Mouse (Mus musculus) liver, embryonic 15.5 days (tissue): ENCODE results near the gene Htr1d. TPM values are rescaled to one million over a fixed set of nuclear protein-coding genes. Genes with fewer than 3 reads are reported as not detected.

Source experiments
- ATAC-seq: fragments of 200-750 bp; cut with Nextera tagmentation; 2 replicates; pipeline ENCODE4 v1.8.0; 2017; ENCODE audit warnings: moderate number of reproducible peaks, mild to moderate bottlenecking, moderate library complexity; ENCODE audit not compliant: insufficient read depth
- H3K27ac ChIP-seq: fragments of 300-500 bp; sonication (generic); replicated peaks from 2 replicates; pipeline ENCODE4 v1.5.1; 2015; ENCODE audit warnings: mild to moderate bottlenecking, inconsistent platforms
- H3K27me3 ChIP-seq: fragments of 300-500 bp; sonication (generic); 2 replicates; pipeline ENCODE4 v1.6.1; 2015; ENCODE audit warnings: mild to moderate bottlenecking, inconsistent platforms
- H3K36me3 ChIP-seq: fragments of 300-500 bp; sonication (generic); replicated peaks from 2 replicates; pipeline ENCODE4 v1.6.1; 2015; ENCODE audit warnings: moderate library complexity, mild to moderate bottlenecking, inconsistent platforms
- H3K4me1 ChIP-seq: fragments of 300-500 bp; sonication (generic); replicated peaks from 2 replicates; pipeline ENCODE4 v1.6.1; 2015; ENCODE audit warnings: inconsistent platforms
- H3K4me2 ChIP-seq: fragments of 300-500 bp; sonication (generic); 2 replicates; pipeline ENCODE4 v1.6.1; 2015; ENCODE audit warnings: moderate library complexity, mild to moderate bottlenecking, inconsistent platforms
- H3K4me3 ChIP-seq: fragments of 300-500 bp; sonication (generic); replicated peaks from 2 replicates; pipeline ENCODE4 v1.5.1; 2015; ENCODE audit warnings: mild to moderate bottlenecking, inconsistent platforms
- H3K9ac ChIP-seq: fragments of 300-500 bp; sonication (generic); 2 replicates; pipeline ENCODE4 v1.6.1; 2015; ENCODE audit warnings: moderate library complexity, mild to moderate bottlenecking, inconsistent platforms
- H3K9me3 ChIP-seq: fragments of 300-500 bp; sonication (generic); replicated peaks from 2 replicates; pipeline ENCODE4 v1.6.1; 2016; ENCODE audit warnings: inconsistent platforms
- WGBS: fragments of 180-500 bp; shearing (Covaris S2); methylation state at CpG from one replicate; pipeline ENCODE4 v1.1.7; 2015; ENCODE audit warnings: mixed read lengths; ENCODE audit not compliant: insufficient replicate concordance; 5-methylcytosine and 5-hydroxymethylcytosine counted together
- polyA plus RNA-seq: library from polyadenylated mRNA; unstranded; fragments of >200 nt; fragmentation: Nextera tagmentation; extraction: Ambion mirVana; gene quantifications from 2 replicates; pipeline ENCODE4 v1.2.1, GENCODE M21; 2015

Gene Htr1d
- polyA plus RNA-seq, 1 experiment from 2014 or later: not detected

GRCm38 (mm10) chr4:136424120-136424999 lies 1.0 kb downstream of the Htr1d start:
- WGBS: 2% methylated on average over 70 of the region's 70 CpGs
- peak overlapping the region; percentile 40 for H3K4me3 ChIP-seq
- H3K9ac ChIP-seq: no peak overlapping the region
- ATAC-seq: no peak
- H3K4me1 ChIP-seq: peaks cover 10% of the 10 kb centered on the region
- H3K4me2 ChIP-seq: peak overlapping the region; percentile 67
- no peaks in the 10 kb centered on the region for H3K36me3 ChIP-seq
- peaks cover 64% of the 10 kb centered on the region for H3K27me3 ChIP-seq
- no peaks in the 10 kb centered on the region for H3K9me3 ChIP-seq
- H3K27ac ChIP-seq: no peak overlapping the region

DNA sequence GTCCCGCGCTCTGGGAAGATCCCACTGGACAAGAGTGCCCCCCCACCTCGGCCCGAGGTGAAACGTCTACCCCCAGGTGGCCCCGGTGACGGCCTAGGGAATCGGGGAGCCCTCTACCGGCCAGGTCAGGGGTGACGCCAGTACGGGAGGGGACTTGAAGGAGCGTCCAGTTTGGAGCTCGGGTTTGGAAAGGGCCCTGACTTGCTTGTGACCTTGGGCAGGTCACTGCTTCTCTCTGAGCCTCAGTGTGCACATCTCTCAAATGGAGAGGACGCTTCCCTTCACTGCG lies 1.6 kb downstream of the Htr1d start:
- Histone ChIP-seq H3K4me3 (peak overlapping the region; percentile 40), H3K27ac (no peak overlapping the region), H3K4me2 (peak overlapping the region; percentile 67), H3K27me3 (peaks cover 62% of the 10 kb centered on the region), H3K9ac (no peak overlapping the region), H3K36me3 (no peaks in the 10 kb centered on the region), H3K9me3 (no peaks in the 10 kb centered on the region), H3K4me1 (peaks cover 10% of the 10 kb centered on the region)
- ATAC-seq: no peak
- WGBS: 2% methylated on average over 15 of the region's 15 CpGs

GRCm38 (mm10) chr4:136430609-136431375 lies 7.5 kb downstream of the Htr1d start:
- H3K36me3 ChIP-seq: no peaks in the 10 kb centered on the region
- no peak for ATAC-seq
- no peaks in the 10 kb centered on the region for H3K4me1 ChIP-seq
- no peak overlapping the region for H3K4me2 ChIP-seq
- no peak overlapping the region for H3K4me3 ChIP-seq
- H3K9ac ChIP-seq: no peak overlapping the region
- H3K9me3 ChIP-seq: no peaks in the 10 kb centered on the region
- 48% methylated on average over 11 of the region's 11 CpGs for WGBS
- H3K27ac ChIP-seq: no peak overlapping the region
- peaks cover 19% of the 10 kb centered on the region for H3K27me3 ChIP-seq

DNA sequence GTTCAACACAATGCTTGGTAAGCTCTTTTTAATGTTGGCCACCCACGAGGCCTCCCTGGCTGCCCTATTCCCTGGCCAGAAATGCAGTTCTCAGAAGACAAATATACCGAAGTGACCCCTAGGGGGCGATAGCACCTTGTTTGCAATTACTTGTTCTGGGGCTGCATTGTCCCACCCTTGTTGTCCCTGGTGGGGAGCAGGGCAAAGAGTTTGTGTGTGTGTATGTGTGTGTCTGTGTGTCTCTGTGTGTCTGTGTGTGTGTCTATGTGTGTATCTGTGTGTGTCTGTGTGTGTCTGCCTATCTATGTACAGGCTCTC lies 8.0 kb downstream of the Htr1d start:
- Histone ChIP-seq H3K4me1 (no peaks in the 10 kb centered on the region), H3K27me3 (peaks cover 13% of the 10 kb centered on the region), H3K9me3 (no peaks in the 10 kb centered on the region), H3K36me3 (no peaks in the 10 kb centered on the region), H3K9ac (no peak overlapping the region), H3K4me2 (no peak overlapping the region), H3K4me3 (no peak overlapping the region), H3K27ac (no peak overlapping the region)
- no peak for ATAC-seq
- WGBS: 0% methylated on average over 3 of the region's 3 CpGs

DNA sequence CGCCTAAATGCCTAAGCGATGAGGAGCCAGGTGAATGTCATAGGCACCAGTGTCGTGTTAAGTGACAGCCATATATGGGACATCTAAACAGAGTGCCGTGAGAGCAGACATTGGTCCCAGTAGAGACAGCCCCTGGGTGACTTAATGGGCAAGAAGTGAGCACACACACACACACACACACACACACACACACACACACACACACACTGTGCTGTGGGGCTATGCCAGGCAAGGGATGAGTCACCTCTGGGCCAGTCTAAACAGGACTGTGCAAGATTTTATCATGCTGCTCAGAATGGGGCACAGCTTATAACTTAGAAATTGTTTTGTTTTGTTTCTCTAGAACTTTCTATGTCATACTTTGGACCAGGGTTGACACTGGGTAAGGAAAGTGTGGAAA lies 10.7 kb downstream of the Htr1d start:
- Histone ChIP-seq H3K9ac (no peak overlapping the region), H3K27ac (no peak overlapping the region), H3K4me1 (no peaks in the 10 kb centered on the region), H3K9me3 (no peaks in the 10 kb centered on the region), H3K4me3 (no peak overlapping the region), H3K36me3 (no peaks in the 10 kb centered on the region), H3K4me2 (no peak overlapping the region), H3K27me3 (peaks cover 8% of the 10 kb centered on the region; the same call in 1 of the 2 replicates)
- WGBS: 53% methylated on average over 4 of the region's 4 CpGs
- no peak for ATAC-seq

DNA sequence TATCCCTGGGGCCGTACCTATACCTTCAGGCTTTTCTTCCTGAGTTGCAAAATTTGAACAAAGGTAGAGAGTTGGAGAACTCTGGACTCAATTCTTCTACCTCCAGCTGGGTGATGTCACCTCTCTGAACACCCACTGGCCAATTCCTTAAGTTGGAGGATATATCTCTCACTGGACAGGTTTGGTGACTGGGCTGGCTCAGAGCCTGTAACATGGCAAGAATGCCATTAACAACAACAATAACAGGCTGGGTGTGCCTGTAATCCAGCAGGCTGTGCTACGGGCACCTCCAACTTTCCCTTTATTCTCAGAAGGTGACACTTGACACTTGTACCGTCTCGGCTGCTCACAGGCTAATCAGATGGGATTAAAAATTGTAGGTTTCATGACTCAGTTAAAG lies 15.8 kb downstream of the Htr1d start:
- Histone ChIP-seq H3K4me1 (no peaks in the 10 kb centered on the region), H3K36me3 (no peaks in the 10 kb centered on the region), H3K4me2 (no peak overlapping the region), H3K27me3 (no peaks in the 10 kb centered on the region), H3K27ac (no peak overlapping the region), H3K9ac (no peak overlapping the region), H3K4me3 (no peak overlapping the region), H3K9me3 (no peaks in the 10 kb centered on the region)
- ATAC-seq: no peak
- 62% methylated on average over 4 of the region's 4 CpGs for WGBS

- WGBS: 70% methylated on average over 15 of the region's 15 CpGs
- Histone ChIP-seq H3K27ac (no peak overlapping the region), H3K27me3 (no peaks in the 10 kb centered on the region), H3K4me3 (no peak overlapping the region), H3K36me3 (no peaks in the 10 kb centered on the region), H3K9ac (no peak overlapping the region), H3K4me1 (no peaks in the 10 kb centered on the region), H3K4me2 (no peak overlapping the region), H3K9me3 (no peaks in the 10 kb centered on the region)
- ATAC-seq: no peak
Observed at GRCm38 (mm10) chr4:136441354-136442043, 18.2 kb downstream of the Htr1d start.

DNA sequence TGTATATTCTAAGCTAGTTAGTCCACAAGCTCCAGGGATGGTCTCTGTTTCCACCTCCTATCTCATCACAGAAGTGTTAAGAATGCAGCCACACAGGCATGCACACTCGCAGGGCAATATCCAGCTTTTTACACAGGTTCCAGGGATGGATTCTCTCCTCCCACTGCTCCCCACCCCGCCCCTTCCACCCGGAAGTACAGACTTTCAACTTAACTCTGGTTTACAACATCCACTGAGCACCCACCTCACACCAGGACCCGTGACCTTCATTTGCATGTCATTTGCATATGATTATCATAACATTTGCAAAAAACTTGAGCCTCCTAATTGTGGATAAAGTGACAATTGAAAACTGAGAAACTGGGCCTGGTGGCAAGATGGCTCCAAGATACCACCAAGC lies 21.2 kb downstream of the Htr1d start:
- H3K9ac ChIP-seq: no peak overlapping the region
- no peaks in the 10 kb centered on the region for H3K4me1 ChIP-seq
- no peak overlapping the region for H3K4me2 ChIP-seq
- 52% methylated on average over 4 of the region's 4 CpGs for WGBS
- no peaks in the 10 kb centered on the region for H3K9me3 ChIP-seq
- no peak overlapping the region for H3K4me3 ChIP-seq
- H3K36me3 ChIP-seq: no peaks in the 10 kb centered on the region
- no peak overlapping the region for H3K27ac ChIP-seq
- no peaks in the 10 kb centered on the region for H3K27me3 ChIP-seq
- ATAC-seq: no peak

- Histone ChIP-seq H3K4me1 (peaks cover 8% of the 10 kb centered on the region), H3K27me3 (no peaks in the 10 kb centered on the region), H3K9me3 (no peaks in the 10 kb centered on the region), H3K27ac (no peak overlapping the region), H3K4me2 (no peak overlapping the region), H3K4me3 (no peak overlapping the region), H3K9ac (no peak overlapping the region), H3K36me3 (no peaks in the 10 kb centered on the region)
- no peak for ATAC-seq
- WGBS: 49% methylated on average over 5 of the region's 5 CpGs
Observed at GRCm38 (mm10) chr4:136449795-136450194, 26.5 kb downstream of the Htr1d start.

GRCm38 (mm10) chr4:136450271-136450670 lies 26.9 kb downstream of the Htr1d start:
- Histone ChIP-seq H3K9ac (no peak overlapping the region), H3K4me2 (no peak overlapping the region), H3K9me3 (no peaks in the 10 kb centered on the region), H3K27ac (no peak overlapping the region), H3K36me3 (no peaks in the 10 kb centered on the region), H3K27me3 (no peaks in the 10 kb centered on the region), H3K4me3 (no peak overlapping the region), H3K4me1 (peaks cover 8% of the 10 kb centered on the region)
- WGBS: 71% methylated on average over 4 of the region's 4 CpGs
- ATAC-seq: no peak

DNA sequence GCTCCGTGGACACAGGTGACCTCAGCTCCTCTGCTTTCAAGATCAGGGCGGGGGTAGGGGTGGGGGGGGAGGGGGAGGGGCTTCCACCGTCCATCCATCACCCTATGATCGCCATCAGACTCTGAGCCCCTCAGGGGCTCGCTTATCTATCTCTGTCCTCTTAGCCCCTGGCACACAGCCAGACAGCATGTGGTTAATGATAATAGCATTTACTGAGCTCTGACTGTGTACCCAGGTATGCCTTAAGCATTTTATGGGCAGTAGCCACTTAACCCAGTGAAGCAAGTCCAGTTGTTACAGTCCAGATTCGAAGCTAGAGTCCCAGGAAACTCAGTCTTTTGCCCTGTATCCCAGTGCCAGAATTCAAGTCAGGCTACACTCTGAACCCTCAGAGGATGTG lies 28.2 kb downstream of the Htr1d start:
- Histone ChIP-seq H3K36me3 (no peaks in the 10 kb centered on the region), H3K27ac (peak overlapping the region; percentile 45; the same call in 1 of the 2 replicates), H3K9ac (no peak overlapping the region), H3K27me3 (no peaks in the 10 kb centered on the region), H3K4me1 (peaks cover 8% of the 10 kb centered on the region), H3K9me3 (no peaks in the 10 kb centered on the region), H3K4me3 (no peak overlapping the region), H3K4me2 (no peak overlapping the region)
- 0 out of 2 replicates have a peak, but pooled peaks have one; percentile 29 for ATAC-seq
- 14% methylated on average over 6 of the region's 6 CpGs for WGBS
